Mouse (Mus musculus) A20 (cell line): Measurements from ENCODE around the gene Bpifa6.
A peak's percentile ranks its signal among the peaks of the same experiment; 100 is the strongest.

Experiments used
- DNase-seq: peaks from one replicate; pipeline ENCODE4 v3.0.0-alpha.2; 2011; ENCODE audit warnings: low read depth, low spot score

Bpifa6 gene

DNA sequence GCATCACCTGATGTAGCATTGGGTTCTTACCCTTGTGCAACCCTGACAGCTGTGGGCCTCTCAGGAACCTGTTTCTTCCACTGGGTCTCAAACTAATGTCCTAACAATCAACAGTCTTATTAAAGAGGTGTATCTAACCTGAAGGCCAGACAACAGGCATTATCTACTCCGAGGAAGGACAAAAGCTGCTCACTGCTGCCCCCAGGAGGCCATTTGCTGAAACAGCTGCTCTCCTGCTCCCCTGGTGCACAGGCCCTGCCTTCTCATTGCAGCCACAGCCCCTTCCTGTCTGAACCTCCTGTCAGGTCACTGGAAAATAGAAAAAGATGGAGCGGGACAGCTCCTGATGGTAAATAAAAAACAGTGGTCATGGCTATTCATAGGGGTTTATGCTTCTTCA is 64.2 kb downstream of the Bpifa6 start:
- peak; percentile 58 for DNase-seq

DNA sequence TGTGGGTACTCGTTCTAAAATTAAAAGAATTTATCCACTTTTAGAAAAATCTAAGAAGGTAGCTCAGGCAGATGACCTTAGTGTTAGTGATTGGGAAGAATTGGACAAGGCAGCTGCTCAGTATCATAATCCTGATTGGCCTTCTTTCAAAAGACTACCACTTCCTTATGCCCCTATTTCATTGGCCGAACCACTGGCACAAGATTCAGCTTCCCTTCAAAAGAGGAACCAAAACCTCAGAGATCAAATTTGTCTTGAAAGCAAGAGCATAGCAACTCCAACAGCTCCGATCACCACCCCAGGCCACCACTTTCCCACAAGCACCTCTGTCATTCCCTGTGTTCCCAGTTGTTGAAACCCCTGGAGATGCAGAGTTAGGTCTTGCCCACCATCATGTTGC is 70.0 kb downstream of the Bpifa6 start:
- DNase-seq, result peak; percentile 49
